Comparison of ENCODE assay signal across 18 mouse cellular contexts in the genomic region with DNA sequence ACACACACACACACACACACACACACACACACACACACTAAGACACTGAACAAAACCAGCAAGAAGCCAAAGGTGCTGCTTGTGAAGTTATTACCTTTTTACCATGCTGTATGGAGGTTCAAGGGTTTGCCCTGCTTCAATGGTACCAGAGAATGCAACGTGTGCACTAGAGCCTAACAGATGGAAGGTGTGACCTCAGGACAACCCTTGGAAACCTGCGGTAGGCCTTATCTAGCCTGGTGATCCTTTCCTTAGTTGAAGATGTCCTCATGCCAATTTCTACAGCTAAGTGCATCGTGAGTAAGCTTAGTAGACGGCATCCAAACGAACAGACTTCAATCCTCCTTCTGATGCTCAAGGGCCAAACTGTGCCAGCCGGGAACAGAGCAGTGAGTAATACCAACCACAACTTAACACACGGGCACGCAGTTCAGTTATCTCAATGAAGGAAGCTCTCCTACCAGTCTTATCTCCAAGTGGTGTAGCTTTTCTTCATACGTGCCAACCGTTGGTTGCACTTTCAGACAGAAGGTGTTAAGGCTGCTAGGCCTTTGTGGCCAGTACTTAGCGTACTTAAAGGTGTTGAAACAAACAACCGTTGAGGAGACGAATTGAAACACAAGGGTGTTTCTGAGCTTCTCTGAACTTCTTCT. TPM values are rescaled to one million over a fixed set of nuclear protein-coding genes. Genes with fewer than 3 reads are reported as not detected.
DNase-seq lines count a peak whose midpoint lies in the region; ATAC-seq and TF ChIP-seq lines count a peak whose summit lies in the region.
"Had no signal": no experiment of that assay in that cellular context is flagged by ENCODE, and none has a peak within 500 bp of the region (broad histone marks: within the 10 kb centered on the region; RNA-seq: fewer than 3 reads in every experiment).

No protein-coding gene starts in this region.

- no peak for DNase-seq in liver, postnatal 0 days
- DNase-seq in CD4-positive helper T cell, adult 2 months (ENCODE audit: low read depth, low spot score) = peak; percentile 54
- DNase-seq in natural killer cell, adult 2 months (ENCODE audit: low spot score in 2 of 2) = peak; percentile 65 to 82
- no peak for DNase-seq in kidney, adult 2 months
- DNase-seq in frontal cortex, adult 2 months (ENCODE audit: extremely low spot score in 1 of 2, low spot score in 1 of 2) = no peak
- DNase-seq: adrenal gland, adult 2 months; adrenal gland, postnatal 25 days; cerebellum, adult 2 months; cerebellum, postnatal 14 days; embryo, embryonic 11 days; gastrocnemius, postnatal 10 days; heart, postnatal 36 days had no signal

- H3K36me3 ChIP-seq in liver, postnatal 0 days (replicated peaks; ENCODE audit: insufficient read depth, low read length) = no peaks in the 10 kb centered on the region
- H3K36me3 ChIP-seq in liver, embryonic 12.5 days = no peaks in the 10 kb centered on the region
- H3K36me3 ChIP-seq in kidney, adult 2 months (ENCODE audit: control insufficient read depth, insufficient read depth, low read length) = no peaks in the 10 kb centered on the region
- H3K36me3 ChIP-seq: embryonic facial prominence, embryonic 12.5 days; forebrain, embryonic 15.5 days; heart, embryonic 13.5 days; hindbrain, embryonic 15.5 days had no signal

- WGBS in liver, postnatal 0 days (ENCODE audit: insufficient replicate concordance) = 58% methylated on average over 13 of the region's 13 CpGs
- 63% methylated on average over 13 of the region's 13 CpGs for WGBS in liver, embryonic 12.5 days (ENCODE audit: insufficient replicate concordance)
- WGBS in kidney, adult 2 months = 80% methylated on average over 13 of the region's 13 CpGs

- TF ChIP-seq POLR2A in kidney, adult 2 months (IDR thresholded peaks at IDR 0.05; ENCODE audit: low read depth, low read length) = no peak

- H3K4me2 ChIP-seq in liver, postnatal 0 days (ENCODE audit: low read depth, low read length) = no peak overlapping the region
- H3K4me2 ChIP-seq in liver, embryonic 12.5 days = no peak overlapping the region
- H3K4me2 ChIP-seq: embryonic facial prominence, embryonic 12.5 days; forebrain, embryonic 15.5 days; heart, embryonic 13.5 days; hindbrain, embryonic 15.5 days had no signal

- no peaks in the 10 kb centered on the region for H3K9me3 ChIP-seq in liver, postnatal 0 days (ENCODE audit: low read length)
- H3K9me3 ChIP-seq in liver, embryonic 12.5 days (replicated peaks) = no peaks in the 10 kb centered on the region
- H3K9me3 ChIP-seq: embryonic facial prominence, embryonic 12.5 days; forebrain, embryonic 15.5 days; heart, embryonic 13.5 days; hindbrain, embryonic 15.5 days had no signal

- no peak overlapping the region for H3K27ac ChIP-seq in liver, postnatal 0 days (ENCODE audit: low read depth)
- H3K27ac ChIP-seq in liver, embryonic 12.5 days = no peak overlapping the region
- no peak overlapping the region for H3K27ac ChIP-seq in kidney, adult 2 months (ENCODE audit: insufficient read depth, low read depth, low read length)
- H3K27ac ChIP-seq: embryonic facial prominence, embryonic 12.5 days; forebrain, embryonic 15.5 days; heart, embryonic 13.5 days; hindbrain, embryonic 15.5 days had no signal

- ATAC-seq in liver, postnatal 0 days = peak; percentile 51
- ATAC-seq in liver, embryonic 12.5 days = no peak
- peak; percentile 65 for ATAC-seq in megakaryocyte, adult 5-6 weeks (ENCODE audit: poor library complexity, severe bottlenecking)
- ATAC-seq: forebrain, embryonic 15.5 days had no signal

- no peak for TF ChIP-seq CTCF in liver, postnatal 0 days (IDR thresholded peaks at IDR 0.05; ENCODE audit: low read depth)
- no peak for TF ChIP-seq CTCF in kidney, adult 2 months (conservative IDR thresholded peaks at IDR 0.05; ENCODE audit: insufficient read depth, insufficient read length, low read depth, low read length)

- TF ChIP-seq EP300 in liver, postnatal 0 days (IDR thresholded peaks at IDR 0.05; ENCODE audit: low read depth) = peak; percentile 58

- no peaks in the 10 kb centered on the region for H3K27me3 ChIP-seq in liver, postnatal 0 days (ENCODE audit: insufficient read depth, low read length)
- peaks cover 3% of the 10 kb centered on the region; the same call in 1 of the 2 replicates for H3K27me3 ChIP-seq in liver, embryonic 12.5 days (replicated peaks)
- no peaks in the 10 kb centered on the region for H3K27me3 ChIP-seq in kidney, adult 2 months (replicated peaks; ENCODE audit: control insufficient read depth, insufficient read depth, low read length)
- H3K27me3 ChIP-seq: embryonic facial prominence, embryonic 12.5 days; forebrain, embryonic 15.5 days; heart, embryonic 13.5 days; hindbrain, embryonic 15.5 days had no signal

- no peak overlapping the region for H3K4me3 ChIP-seq in liver, postnatal 0 days (ENCODE audit: low read depth, low read length)
- no peak overlapping the region for H3K4me3 ChIP-seq in liver, embryonic 12.5 days
- H3K4me3 ChIP-seq in kidney, adult 2 months (ENCODE audit: insufficient read depth, low read depth, low read length) = no peak overlapping the region
- H3K4me3 ChIP-seq: embryonic facial prominence, embryonic 12.5 days; forebrain, embryonic 15.5 days; heart, embryonic 13.5 days; hindbrain, embryonic 15.5 days had no signal

- H3K9ac ChIP-seq in liver, postnatal 0 days (replicated peaks) = no peak overlapping the region
- H3K9ac ChIP-seq in liver, embryonic 12.5 days = no peak overlapping the region
- H3K9ac ChIP-seq: embryonic facial prominence, embryonic 12.5 days; forebrain, embryonic 15.5 days; heart, embryonic 13.5 days; hindbrain, embryonic 15.5 days had no signal

- H3K4me1 ChIP-seq in liver, postnatal 0 days (ENCODE audit: insufficient read depth) = no peaks in the 10 kb centered on the region
- no peaks in the 10 kb centered on the region for H3K4me1 ChIP-seq in liver, embryonic 12.5 days
- no peaks in the 10 kb centered on the region for H3K4me1 ChIP-seq in kidney, adult 2 months (ENCODE audit: control insufficient read depth, insufficient read depth, low read length)
- H3K4me1 ChIP-seq: embryonic facial prominence, embryonic 12.5 days; forebrain, embryonic 15.5 days; heart, embryonic 13.5 days; hindbrain, embryonic 15.5 days had no signal

RNA-seq across cellular contexts. Expression of a gene that starts 7.0 kb away (rescaled TPM):
- 3.3 and 4.1 TPM in 2 replicates for polyA plus RNA-seq in liver, postnatal 0 days (2015; fragmentation: Nextera tagmentation; extraction: Ambion mirVana)
- polyA plus RNA-seq in liver, embryonic 12.5 days (2016; fragmentation: Nextera tagmentation; extraction: Ambion mirVana) = 2.8 and 3.5 TPM in 2 replicates
- 94.6 and 95.0 TPM in 2 replicates for total RNA-seq in megakaryocyte, adult 5-6 weeks (2015)
- total RNA-seq in megakaryocyte, adult 5-6 weeks (2017) = 21.8 and 28.0 TPM in 2 replicates
- polyA plus RNA-seq in kidney, adult 2 months (2012; rRNA removed) = 114 and 117 TPM in 2 replicates
- 77.5 and 82.4 TPM in 2 replicates for polyA plus RNA-seq in frontal cortex, adult 2 months (2012; rRNA removed)

Comparison
In these comparisons a context has a peak if more than half of its experiments do, and no peak if none do; other contexts are left out.
1. DNase-seq: peak in CD4-positive helper T cell, adult 2 months (single experiment) and natural killer cell, adult 2 months (2 of 2); none in liver, postnatal 0 days (single experiment), kidney, adult 2 months (single experiment) and frontal cortex, adult 2 months (0 of 2).
2. RNA of a gene that starts 7.0 kb away (polyA plus RNA-seq): 114 to 117 TPM in kidney, adult 2 months and 77.5 to 82.4 TPM in frontal cortex, adult 2 months; 3.3 to 4.1 TPM in liver, postnatal 0 days and 2.8 to 3.5 TPM in liver, embryonic 12.5 days; every median in the first group is over 10 times any median in the second.